Mouse (Mus musculus): ENCODE measurements around the gene Mkrn3. TPM values are rescaled to one million over a fixed set of nuclear protein-coding genes. Genes with fewer than 3 reads are reported as not detected.

Gene Mkrn3
- polyA plus RNA-seq, 1 experiment from 2014 or later: 20.9 TPM

DNA sequence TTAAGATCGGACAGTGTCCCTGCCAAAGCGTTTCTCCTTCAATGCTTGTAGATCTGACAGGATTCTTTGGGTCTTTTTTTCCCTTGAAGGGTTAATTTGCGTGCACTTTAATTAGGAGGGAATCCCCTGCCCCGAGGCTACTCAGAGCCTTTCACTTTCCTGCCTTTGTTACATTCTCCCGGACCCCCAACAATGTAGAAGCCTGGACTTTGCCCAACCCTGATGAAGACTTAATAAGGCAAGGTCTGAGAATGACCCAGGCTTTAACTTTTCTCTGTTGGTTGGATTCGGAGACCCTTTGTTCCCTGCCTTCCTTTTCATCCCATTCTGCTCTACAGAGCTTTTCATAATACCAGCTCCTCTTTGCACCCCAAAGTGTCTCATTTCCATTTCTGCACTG is 627 bp upstream of the Mkrn3 start:
- Histone ChIP-seq H3K36me3 (no peaks in the 10 kb centered on the region), H3K9me3 (no peaks in the 10 kb centered on the region), H3K27ac (replicated peaks) (peak overlapping the region; percentile 83), H3K4me2 (peak overlapping the region; percentile 51), H3K27me3 (no peaks in the 10 kb centered on the region), H3K4me1 (replicated peaks) (peaks cover 8% of the 10 kb centered on the region; the same call in 1 of the 2 replicates), H3K4me3 (peak overlapping the region; percentile 56), H3K9ac (peak overlapping the region; percentile 48)
- 46% methylated on average over 6 of the region's 6 CpGs for WGBS
- ATAC-seq (ENCODE audit: low FRiP score, low read depth): 0 out of 2 replicates have a peak, but pooled peaks have one; percentile 31

DNA sequence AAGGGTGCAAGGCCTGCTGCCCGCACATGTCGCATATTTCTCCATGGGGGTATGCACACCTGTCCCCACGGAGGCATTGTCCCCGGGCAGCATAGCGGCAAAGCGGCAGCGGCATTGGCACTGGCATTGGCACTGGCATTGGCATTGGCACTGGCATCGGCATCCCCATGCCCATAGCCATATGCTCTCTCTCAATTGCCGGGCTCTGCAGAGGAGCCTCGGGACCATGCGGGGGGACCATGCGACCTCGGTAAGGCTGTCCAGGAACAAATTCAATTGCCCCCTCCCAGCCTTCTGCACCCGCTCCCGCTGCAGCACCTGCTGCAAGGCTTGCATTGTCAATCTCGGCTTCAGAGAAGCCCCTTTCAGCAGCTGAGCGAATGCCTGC is 840 bp downstream of the Mkrn3 start:
- no peaks in the 10 kb centered on the region for H3K9me3 ChIP-seq
- H3K4me1 ChIP-seq (replicated peaks): peaks cover 10% of the 10 kb centered on the region; the same call in 1 of the 2 replicates
- peak overlapping the region; percentile 56 for H3K4me3 ChIP-seq
- peak overlapping the region; percentile 85 for H3K27ac ChIP-seq (replicated peaks)
- 44% methylated on average over 17 of the region's 17 CpGs for WGBS
- peak overlapping the region; percentile 68 for H3K4me2 ChIP-seq
- no peaks in the 10 kb centered on the region for H3K36me3 ChIP-seq
- peak; percentile 81 for ATAC-seq (ENCODE audit: low FRiP score, low read depth)
- H3K9ac ChIP-seq: peak overlapping the region; percentile 64
- H3K27me3 ChIP-seq: no peaks in the 10 kb centered on the region

DNA sequence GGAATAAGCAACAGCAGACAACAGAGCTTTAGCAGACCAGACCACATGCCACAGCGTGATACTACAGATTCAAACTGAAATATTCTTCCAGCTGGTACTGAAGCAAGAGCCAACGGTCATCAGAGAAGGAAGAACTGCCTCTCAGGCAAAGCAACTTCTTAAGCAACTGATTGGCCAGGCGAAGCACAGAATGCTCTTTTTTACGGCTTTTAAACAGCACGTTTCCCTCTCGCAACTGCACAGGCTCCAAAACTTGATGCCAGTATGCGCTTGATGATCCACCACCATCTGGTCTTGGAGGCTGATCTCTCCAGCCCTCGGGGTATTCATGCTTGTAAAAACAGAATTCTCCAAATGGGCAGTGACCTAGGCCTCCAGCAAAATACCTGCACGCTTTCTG is 1.6 kb downstream of the Mkrn3 start:
- H3K4me1 ChIP-seq (replicated peaks): peaks cover 10% of the 10 kb centered on the region; the same call in 1 of the 2 replicates
- H3K9me3 ChIP-seq: no peaks in the 10 kb centered on the region
- no peaks in the 10 kb centered on the region for H3K27me3 ChIP-seq
- H3K36me3 ChIP-seq: no peaks in the 10 kb centered on the region
- no peak for ATAC-seq (ENCODE audit: low FRiP score, low read depth)
- peak overlapping the region; percentile 64 for H3K9ac ChIP-seq
- H3K4me3 ChIP-seq: peak overlapping the region; percentile 56
- 45% methylated on average over 9 of the region's 9 CpGs for WGBS
- H3K27ac ChIP-seq (replicated peaks): peak overlapping the region; percentile 85
- peak overlapping the region; percentile 68 for H3K4me2 ChIP-seq

DNA sequence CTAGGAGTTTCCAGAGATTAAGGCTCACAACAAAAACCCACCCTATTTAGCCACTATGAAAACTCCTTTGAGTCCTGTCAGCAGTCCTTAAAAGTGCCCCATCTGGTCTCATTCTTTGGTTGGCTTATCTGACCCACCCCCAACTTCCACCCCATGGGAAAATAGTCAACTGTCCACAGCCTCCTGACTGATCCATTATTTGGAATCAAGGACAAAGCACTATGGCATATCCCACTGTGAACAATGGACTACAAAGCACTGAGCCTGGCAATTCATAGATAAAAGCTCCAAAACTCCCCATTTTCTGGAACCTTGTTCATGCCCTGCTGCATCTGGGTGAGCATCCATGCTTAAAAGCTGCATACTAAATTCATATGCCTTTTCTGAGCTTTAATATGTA is 3.8 kb downstream of the Mkrn3 start:
- Histone ChIP-seq H3K9ac (no peak overlapping the region), H3K36me3 (no peaks in the 10 kb centered on the region), H3K27ac (replicated peaks) (0 out of 2 replicates have a peak overlapping the region, but pooled peaks have one; percentile 30), H3K9me3 (no peaks in the 10 kb centered on the region), H3K4me1 (replicated peaks) (peaks cover 10% of the 10 kb centered on the region; the same call in 1 of the 2 replicates), H3K27me3 (no peaks in the 10 kb centered on the region), H3K4me3 (no peak overlapping the region), H3K4me2 (peak overlapping the region; percentile 26)
- no peak for ATAC-seq (ENCODE audit: low FRiP score, low read depth)

DNA sequence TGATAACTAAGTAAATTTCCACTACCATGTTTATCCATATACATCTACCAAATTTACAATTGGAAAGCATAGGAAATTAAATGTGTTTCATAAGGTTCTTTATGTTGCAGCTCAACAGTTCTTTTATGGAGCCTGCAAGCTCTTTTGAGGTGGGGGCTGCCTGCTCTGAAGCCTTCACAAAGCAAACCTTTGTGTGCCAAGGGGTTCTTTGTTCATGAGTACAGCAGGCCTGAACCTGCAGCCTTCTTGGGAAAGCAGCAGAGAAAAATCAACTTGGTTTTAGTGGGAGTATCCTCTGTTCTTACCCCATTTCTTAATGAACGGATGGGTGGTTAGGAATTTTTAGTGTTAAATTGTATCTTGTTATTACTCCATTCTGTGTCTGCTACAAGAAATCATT is 4.7 kb downstream of the Mkrn3 start:
- peaks cover 10% of the 10 kb centered on the region; the same call in 1 of the 2 replicates for H3K4me1 ChIP-seq (replicated peaks)
- peak overlapping the region; percentile 20; the same call in 1 of the 2 replicates for H3K27ac ChIP-seq (replicated peaks)
- H3K36me3 ChIP-seq: no peaks in the 10 kb centered on the region
- H3K4me3 ChIP-seq: no peak overlapping the region
- no peak overlapping the region for H3K9ac ChIP-seq
- WGBS: 42% methylated on average over 1 of the region's 1 CpGs
- H3K9me3 ChIP-seq: no peaks in the 10 kb centered on the region
- H3K27me3 ChIP-seq: no peaks in the 10 kb centered on the region
- ATAC-seq (ENCODE audit: low FRiP score, low read depth): no peak
- H3K4me2 ChIP-seq: no peak overlapping the region

DNA sequence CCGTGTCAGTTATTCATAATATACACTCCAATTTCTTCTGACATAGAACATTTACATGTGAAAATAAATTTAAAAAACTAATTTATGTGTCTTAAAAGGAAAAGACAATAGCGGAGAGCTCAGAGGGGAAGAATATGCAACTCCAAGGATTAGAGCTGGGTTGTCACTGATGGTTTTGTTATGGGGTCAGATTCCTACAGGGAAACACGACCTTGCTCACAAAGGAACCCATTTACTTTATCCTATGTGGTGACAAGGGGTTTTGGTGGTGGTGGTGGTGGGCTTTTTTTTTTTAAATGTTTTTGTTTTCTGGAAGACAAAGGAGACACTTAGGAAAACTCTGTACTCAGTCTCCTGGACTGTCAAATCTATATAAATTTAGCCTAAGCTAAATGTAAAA is 12.1 kb downstream of the Mkrn3 start:
- Histone ChIP-seq H3K36me3 (no peaks in the 10 kb centered on the region), H3K4me2 (no peak overlapping the region), H3K27me3 (no peaks in the 10 kb centered on the region), H3K4me1 (replicated peaks) (no peaks in the 10 kb centered on the region), H3K27ac (replicated peaks) (no peak overlapping the region), H3K9me3 (no peaks in the 10 kb centered on the region), H3K4me3 (no peak overlapping the region), H3K9ac (no peak overlapping the region)
- no peak for ATAC-seq (ENCODE audit: low FRiP score, low read depth)
- 37% methylated on average over 3 of the region's 3 CpGs for WGBS

DNA sequence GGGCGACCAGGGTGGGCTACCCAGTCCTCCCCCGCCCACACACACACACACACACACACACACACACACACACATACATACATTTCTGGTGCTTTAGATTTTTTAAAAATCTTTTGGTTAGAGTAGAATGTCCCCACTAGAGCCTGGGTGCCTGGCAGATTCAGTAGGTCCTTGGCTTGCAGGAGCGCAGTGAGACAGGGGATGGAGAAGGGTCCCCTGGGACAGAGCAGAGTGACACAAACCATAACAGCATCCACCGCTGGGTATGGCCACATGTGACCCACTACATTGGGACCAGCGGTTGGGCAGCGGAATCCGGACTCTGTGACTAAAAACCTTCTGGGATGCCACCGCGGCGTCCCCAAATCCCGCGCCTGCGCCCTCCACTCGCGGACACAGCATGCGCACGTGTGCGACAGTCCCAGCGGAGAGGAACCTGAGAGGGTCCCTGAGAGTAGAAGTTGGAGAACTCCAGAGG is 13.3 kb downstream of the Mkrn3 start:
- Histone ChIP-seq H3K4me2 (peak overlapping the region; percentile 58), H3K9me3 (no peaks in the 10 kb centered on the region), H3K36me3 (no peaks in the 10 kb centered on the region), H3K9ac (peak overlapping the region; percentile 35; the same call in 1 of the 2 replicates), H3K4me1 (replicated peaks) (no peaks in the 10 kb centered on the region), H3K27ac (replicated peaks) (no peak overlapping the region), H3K27me3 (no peaks in the 10 kb centered on the region), H3K4me3 (peak overlapping the region; percentile 41)
- WGBS: 37% methylated on average over 19 of the region's 19 CpGs
- peak; percentile 74; the same call in 1 of the 2 replicates for ATAC-seq (ENCODE audit: low FRiP score, low read depth)

DNA sequence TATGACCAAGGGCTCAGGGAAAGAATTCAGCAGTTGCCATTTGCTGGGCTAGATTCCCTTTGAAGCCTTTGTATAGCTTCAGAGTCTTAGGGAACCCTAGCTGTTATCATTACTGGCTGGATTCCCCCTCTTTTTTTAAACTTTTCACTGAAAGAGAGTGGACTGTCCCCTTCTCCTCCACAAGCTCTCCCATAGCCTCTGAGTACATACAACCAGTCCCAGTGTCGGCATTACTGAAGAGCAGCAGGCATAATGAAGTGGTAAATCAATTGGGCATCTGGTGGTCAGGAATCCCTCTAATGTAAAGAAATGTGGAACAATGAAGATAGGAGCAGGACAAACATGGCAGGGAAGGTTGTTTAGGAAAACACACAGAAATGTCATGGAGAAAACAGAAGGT is 27.7 kb downstream of the Mkrn3 start:
- Histone ChIP-seq H3K27me3 (no peaks in the 10 kb centered on the region), H3K4me2 (no peak overlapping the region), H3K9me3 (no peaks in the 10 kb centered on the region), H3K9ac (no peak overlapping the region), H3K36me3 (no peaks in the 10 kb centered on the region), H3K4me3 (no peak overlapping the region), H3K27ac (replicated peaks) (no peak overlapping the region), H3K4me1 (replicated peaks) (no peaks in the 10 kb centered on the region)
- 48% methylated on average over 1 of the region's 1 CpGs for WGBS
- ATAC-seq (ENCODE audit: low FRiP score, low read depth): no peak

DNA sequence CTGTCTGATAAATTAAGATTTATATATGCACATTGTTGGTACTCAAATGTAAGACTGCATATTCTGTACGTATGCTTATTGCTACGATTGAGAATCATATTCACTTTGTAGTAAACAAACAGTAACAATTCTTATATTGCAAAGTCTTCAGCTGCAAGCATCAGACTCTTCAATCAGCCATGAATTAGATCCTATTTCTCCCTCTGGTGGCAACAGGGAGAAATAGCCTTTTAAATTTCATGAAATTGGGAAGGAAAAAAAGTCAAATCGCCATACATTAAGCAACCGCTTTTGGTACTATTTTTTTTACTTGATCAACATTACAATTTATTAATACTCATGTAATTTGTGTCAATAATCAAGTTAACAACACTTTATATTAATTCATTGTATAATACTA is 31.6 kb downstream of the Mkrn3 start:
- no peak for ATAC-seq (ENCODE audit: low FRiP score, low read depth)
- 50% methylated on average over 4 of the region's 4 CpGs for WGBS
- H3K4me2 ChIP-seq: no peak overlapping the region
- H3K4me3 ChIP-seq: no peak overlapping the region
- H3K4me1 ChIP-seq (replicated peaks): no peaks in the 10 kb centered on the region
- H3K36me3 ChIP-seq: no peaks in the 10 kb centered on the region
- no peak overlapping the region for H3K27ac ChIP-seq (replicated peaks)
- H3K9me3 ChIP-seq: no peaks in the 10 kb centered on the region
- no peak overlapping the region for H3K9ac ChIP-seq
- H3K27me3 ChIP-seq: no peaks in the 10 kb centered on the region

DNA sequence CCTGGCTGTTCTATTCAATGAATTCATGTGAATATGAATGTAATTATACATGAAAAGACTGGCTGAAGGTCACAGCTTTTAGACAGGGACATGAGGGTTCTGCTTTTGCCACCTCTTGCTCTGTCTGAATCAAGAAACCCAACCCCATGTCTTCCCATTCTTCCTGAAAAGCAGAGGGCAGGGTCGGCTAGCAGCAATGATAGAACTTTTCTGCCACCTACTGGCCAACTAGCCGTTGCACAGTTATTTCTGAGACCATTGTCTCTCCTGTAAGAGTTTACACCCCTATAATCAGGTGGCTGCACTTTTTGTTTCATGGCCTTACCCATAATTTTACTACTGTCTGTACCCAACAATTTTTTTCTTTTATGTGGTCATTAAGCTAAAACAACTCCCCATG is 37.5 kb downstream of the Mkrn3 start:
- 0 out of 2 replicates have a peak, but pooled peaks cover 5% of the 10 kb centered on the region for H3K9me3 ChIP-seq
- H3K27me3 ChIP-seq: no peaks in the 10 kb centered on the region
- H3K4me1 ChIP-seq (replicated peaks): peaks cover 18% of the 10 kb centered on the region
- no peak overlapping the region for H3K4me3 ChIP-seq
- 6% methylated on average over 2 of the region's 2 CpGs for WGBS
- peak; percentile 49 for ATAC-seq (ENCODE audit: low FRiP score, low read depth)
- no peak overlapping the region for H3K9ac ChIP-seq
- H3K27ac ChIP-seq (replicated peaks): no peak overlapping the region
- no peaks in the 10 kb centered on the region for H3K36me3 ChIP-seq
- H3K4me2 ChIP-seq: no peak overlapping the region

DNA sequence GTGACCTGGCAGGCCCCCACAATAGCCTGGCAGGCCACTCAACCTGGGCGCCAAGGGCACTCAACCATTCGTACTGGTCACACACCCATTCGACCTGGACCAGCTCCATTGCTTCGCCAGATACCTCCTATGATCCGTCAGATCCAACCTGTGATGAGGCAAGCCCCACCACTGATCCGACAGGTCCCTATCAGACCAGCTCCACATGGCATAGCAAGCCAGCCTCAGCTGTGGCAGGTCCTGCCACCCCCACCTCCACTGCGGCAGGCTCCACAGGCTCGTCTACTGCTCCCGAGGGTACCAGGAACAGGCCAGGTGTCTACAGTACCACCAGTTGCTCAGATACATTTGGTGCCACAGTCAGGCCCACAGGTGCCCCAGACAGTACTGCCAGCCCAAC is 41.4 kb downstream of the Mkrn3 start:
- 0 out of 2 replicates have a peak, but pooled peaks cover 8% of the 10 kb centered on the region for H3K9me3 ChIP-seq
- peak overlapping the region; percentile 56; the same call in 1 of the 2 replicates for H3K9ac ChIP-seq
- no peak overlapping the region for H3K27ac ChIP-seq (replicated peaks)
- ATAC-seq (ENCODE audit: low FRiP score, low read depth): no peak
- peak overlapping the region; percentile 51 for H3K4me3 ChIP-seq
- no peaks in the 10 kb centered on the region for H3K36me3 ChIP-seq
- no peaks in the 10 kb centered on the region for H3K27me3 ChIP-seq
- 89% methylated on average over 9 of the region's 9 CpGs for WGBS
- peaks cover 18% of the 10 kb centered on the region for H3K4me1 ChIP-seq (replicated peaks)
- H3K4me2 ChIP-seq: peak overlapping the region; percentile 57

DNA sequence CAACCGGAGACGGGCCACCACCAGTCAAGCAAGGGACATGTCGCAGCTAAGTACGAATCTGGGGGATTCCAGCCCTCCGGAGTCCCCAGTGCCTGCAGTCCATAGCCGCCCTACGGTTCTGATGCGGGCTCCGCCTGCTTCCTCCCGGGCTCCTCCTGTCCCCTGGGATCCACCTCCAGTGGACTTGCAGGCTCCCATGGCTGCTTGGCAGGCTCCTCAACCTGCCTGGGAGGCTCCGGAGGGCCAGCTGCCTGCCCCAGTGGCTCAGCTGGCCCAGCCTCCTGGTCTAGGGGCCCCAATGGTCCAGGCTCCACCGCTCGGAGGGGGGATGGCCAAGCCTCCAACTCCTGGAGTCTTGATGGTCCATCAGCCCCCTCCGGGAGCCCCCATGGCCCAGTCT is 42.6 kb downstream of the Mkrn3 start:
- peak overlapping the region; percentile 72 for H3K27ac ChIP-seq (replicated peaks)
- H3K9ac ChIP-seq: peak overlapping the region; percentile 56
- H3K4me2 ChIP-seq: peak overlapping the region; percentile 57
- no peaks in the 10 kb centered on the region for H3K36me3 ChIP-seq
- ATAC-seq (ENCODE audit: low FRiP score, low read depth): peak; percentile 59
- no peaks in the 10 kb centered on the region for H3K27me3 ChIP-seq
- peaks cover 18% of the 10 kb centered on the region for H3K4me1 ChIP-seq (replicated peaks)
- H3K4me3 ChIP-seq: peak overlapping the region; percentile 51
- WGBS: 24% methylated on average over 14 of the region's 14 CpGs
- 0 out of 2 replicates have a peak, but pooled peaks cover 2% of the 10 kb centered on the region for H3K9me3 ChIP-seq
